14 mouse cellular contexts compared by ENCODE assay signal in genomic region chr13:38523231-38523630, GRCm38 (mm10).
"Had no signal": no experiment of that assay in that cellular context is flagged by ENCODE, and none has a peak within 500 bp of the region (broad histone marks: within the 10 kb centered on the region; RNA-seq: fewer than 3 reads in every experiment).

No protein-coding gene starts in this region.

- H3K27ac ChIP-seq: intestine, embryonic 15.5 days; kidney, embryonic 15.5 days; limb, embryonic 15.5 days; liver, embryonic 13.5 days; midbrain, embryonic 10.5 days; neural tube, embryonic 12.5 days had no signal

- H3K9me3 ChIP-seq: intestine, embryonic 15.5 days; kidney, embryonic 15.5 days; limb, embryonic 15.5 days; liver, embryonic 13.5 days; midbrain, embryonic 10.5 days; neural tube, embryonic 12.5 days; stomach, embryonic 15.5 days had no signal

- H3K4me2 ChIP-seq: intestine, embryonic 15.5 days; kidney, embryonic 15.5 days; limb, embryonic 15.5 days; liver, embryonic 13.5 days; neural tube, embryonic 12.5 days; stomach, embryonic 15.5 days had no signal

- DNase-seq: kidney, adult 18-20 months; kidney, postnatal 25 days; liver, embryonic 13.5 days; lung, adult 18-20 months; midbrain, embryonic 14.5 days; right cerebral cortex, postnatal 4 days; thymus, postnatal 4 days had no signal

- H3K4me3 ChIP-seq: intestine, embryonic 15.5 days; kidney, embryonic 15.5 days; limb, embryonic 15.5 days; liver, embryonic 13.5 days; midbrain, embryonic 10.5 days; myocyte; neural tube, embryonic 12.5 days; stomach, embryonic 15.5 days had no signal

- ATAC-seq: intestine, embryonic 15.5 days had no signal

- H3K27me3 ChIP-seq: intestine, embryonic 15.5 days; kidney, embryonic 15.5 days; limb, embryonic 15.5 days; liver, embryonic 13.5 days; neural tube, embryonic 12.5 days; stomach, embryonic 15.5 days had no signal

- H3K9ac ChIP-seq: intestine, embryonic 15.5 days; kidney, embryonic 15.5 days; limb, embryonic 15.5 days; liver, embryonic 13.5 days; neural tube, embryonic 12.5 days; stomach, embryonic 15.5 days had no signal
